Mouse (Mus musculus) c-Kit-positive CD71-positive TER-119-negative erythroid progenitor cells, embryonic 14.5 days (primary cell): Measurements from ENCODE around the gene Ddx39b.
"Not testable (repeated sequence)": the region's sequence is repeated elsewhere in the genome, so short reads cannot be mapped to it uniquely, and the experiment has no call there.

Experiments
- DNase-seq: peaks from one replicate; pipeline ENCODE4 v3.0.0-alpha.2; 2013; ENCODE audit warnings: low read depth

Gene Ddx39b

GRCm38 (mm10) chr17:35219601-35220041 is 21.9 kb upstream of the Ddx39b start:
- DNase-seq = no peak

DNA sequence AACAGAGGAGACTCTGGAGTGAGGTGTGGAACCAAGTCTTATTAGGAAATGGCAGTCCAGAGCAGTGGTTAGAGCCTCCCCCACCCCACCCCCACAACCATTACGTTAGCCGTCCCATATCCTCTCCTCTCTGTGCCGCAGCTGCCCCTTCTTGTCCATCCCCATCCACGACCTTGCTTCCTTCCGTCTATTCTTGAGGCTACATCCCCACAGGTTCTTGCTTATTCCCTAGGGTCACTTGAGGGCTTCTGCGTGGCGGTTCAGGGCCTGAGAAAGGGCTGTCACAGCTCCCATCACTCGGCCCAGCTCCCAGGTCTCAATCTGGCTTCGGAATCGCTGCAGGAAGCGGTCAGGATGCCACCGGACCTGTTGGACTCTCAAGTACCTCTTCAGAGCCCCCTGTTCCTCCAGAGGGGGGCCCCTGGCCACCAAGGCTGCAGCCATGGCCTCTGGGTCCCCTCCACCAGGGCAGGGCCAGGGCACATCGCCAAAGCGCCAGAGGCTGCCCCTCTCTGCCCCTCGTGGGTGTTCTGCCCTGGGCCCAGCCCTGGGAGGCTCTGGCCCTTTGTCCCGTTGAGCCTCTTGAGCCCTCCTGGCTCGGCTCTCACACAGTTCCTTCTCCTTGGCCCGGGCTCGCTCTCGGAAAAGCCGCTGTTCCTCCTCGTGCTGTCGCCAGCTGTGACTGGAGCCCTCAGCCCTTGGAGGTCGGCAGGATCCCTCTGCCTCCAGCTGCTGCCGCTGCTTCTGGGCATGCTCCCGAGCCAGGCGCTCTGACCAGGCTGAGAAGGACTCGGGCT is 21.2 kb upstream of the Ddx39b start, which contains the start of gene Gm16181:
Gene Gm16181, plus strand, starts transcription at position 679 of the 797 bp plus-strand sequence.
- DNase-seq = no peak

GRCm38 (mm10) chr17:35222299-35222698 is 19.2 kb upstream of the Ddx39b start:
- no peak for DNase-seq

GRCm38 (mm10) chr17:35224641-35225040 is 16.9 kb upstream of the Ddx39b start:
- no peak for DNase-seq

DNA sequence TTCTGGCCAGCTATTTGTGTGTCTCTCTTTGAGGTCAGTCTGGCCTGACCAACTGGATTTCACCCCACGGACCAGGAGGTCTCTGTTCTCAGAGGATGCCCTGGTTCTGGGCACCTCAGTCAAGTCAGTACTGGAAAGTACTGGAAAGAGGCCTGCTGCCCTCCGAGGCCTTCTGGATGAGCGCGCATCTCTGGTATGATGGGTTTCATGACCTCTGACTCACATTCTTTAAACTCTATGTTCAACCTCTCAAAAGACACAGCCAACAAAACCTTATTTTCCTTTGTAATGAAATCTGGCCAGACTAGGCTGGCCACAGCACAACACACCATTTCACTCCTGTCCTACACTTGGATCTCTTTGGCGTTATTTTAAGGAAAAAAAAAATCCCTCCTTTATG is 16.1 kb upstream of the Ddx39b start:
- DNase-seq = no peak

GRCm38 (mm10) chr17:35226561-35227046 is 14.9 kb upstream of the Ddx39b start:
- no peak for DNase-seq

DNA sequence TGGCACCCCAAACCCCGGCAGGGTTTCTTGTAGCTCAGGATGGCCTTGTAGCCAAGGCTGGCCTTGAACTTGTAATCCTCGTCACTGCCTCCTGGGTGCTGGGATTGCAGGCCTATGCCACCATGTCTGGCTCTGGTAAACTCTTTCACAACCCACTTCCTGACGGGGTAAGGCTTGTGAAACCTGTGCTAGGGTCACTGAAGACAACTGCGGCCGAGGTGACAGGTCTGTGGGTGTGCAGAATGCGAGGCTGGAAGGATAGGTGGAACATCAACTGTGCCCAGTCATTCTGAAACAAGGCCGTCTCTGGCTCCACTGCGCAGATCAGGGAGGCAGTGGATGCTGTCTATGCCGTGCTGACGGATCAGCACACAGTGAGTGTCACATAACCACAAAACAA is 10.5 kb upstream of the Ddx39b start:
- no peak for DNase-seq

DNA sequence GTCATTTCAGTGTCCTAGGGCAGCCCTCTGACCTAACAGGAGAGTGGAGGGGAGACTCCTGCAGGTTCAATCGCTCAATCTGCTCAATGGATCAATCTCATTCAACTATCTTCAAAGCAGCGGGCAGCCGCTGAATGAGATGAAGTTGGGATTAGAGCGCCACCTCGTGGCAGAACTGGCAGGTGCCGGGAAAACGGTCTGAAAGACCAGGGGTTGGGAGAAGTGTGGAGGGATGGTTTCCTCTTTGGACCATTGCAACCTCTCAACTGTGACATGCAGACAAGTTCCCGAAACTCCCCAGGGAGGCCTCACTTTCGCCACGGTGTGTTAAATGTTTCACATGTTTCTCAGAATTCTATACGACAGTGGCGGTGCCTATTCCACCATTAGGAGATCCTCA is 9.5 kb upstream of the Ddx39b start:
- peak; percentile 65 for DNase-seq

DNA sequence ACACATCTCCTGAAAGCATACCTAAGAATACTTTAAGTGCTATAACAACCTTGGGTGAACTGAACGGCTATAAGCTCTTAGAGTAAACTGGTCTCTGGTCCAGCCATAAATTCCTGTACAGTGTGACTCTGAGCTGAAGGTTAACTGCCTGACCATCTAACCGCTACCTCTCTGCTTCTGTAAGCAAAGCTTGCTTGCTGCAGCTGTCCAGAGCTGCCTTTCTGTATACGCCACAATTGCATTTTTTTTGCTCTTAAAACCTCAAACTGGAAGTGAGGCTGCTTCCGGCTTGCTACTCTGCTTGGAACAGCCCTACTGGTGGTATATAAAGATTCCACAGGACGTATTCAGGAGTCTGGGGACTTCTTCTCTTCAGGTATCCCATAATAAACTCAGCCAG is 8.9 kb upstream of the Ddx39b start:
- no peak for DNase-seq

DNA sequence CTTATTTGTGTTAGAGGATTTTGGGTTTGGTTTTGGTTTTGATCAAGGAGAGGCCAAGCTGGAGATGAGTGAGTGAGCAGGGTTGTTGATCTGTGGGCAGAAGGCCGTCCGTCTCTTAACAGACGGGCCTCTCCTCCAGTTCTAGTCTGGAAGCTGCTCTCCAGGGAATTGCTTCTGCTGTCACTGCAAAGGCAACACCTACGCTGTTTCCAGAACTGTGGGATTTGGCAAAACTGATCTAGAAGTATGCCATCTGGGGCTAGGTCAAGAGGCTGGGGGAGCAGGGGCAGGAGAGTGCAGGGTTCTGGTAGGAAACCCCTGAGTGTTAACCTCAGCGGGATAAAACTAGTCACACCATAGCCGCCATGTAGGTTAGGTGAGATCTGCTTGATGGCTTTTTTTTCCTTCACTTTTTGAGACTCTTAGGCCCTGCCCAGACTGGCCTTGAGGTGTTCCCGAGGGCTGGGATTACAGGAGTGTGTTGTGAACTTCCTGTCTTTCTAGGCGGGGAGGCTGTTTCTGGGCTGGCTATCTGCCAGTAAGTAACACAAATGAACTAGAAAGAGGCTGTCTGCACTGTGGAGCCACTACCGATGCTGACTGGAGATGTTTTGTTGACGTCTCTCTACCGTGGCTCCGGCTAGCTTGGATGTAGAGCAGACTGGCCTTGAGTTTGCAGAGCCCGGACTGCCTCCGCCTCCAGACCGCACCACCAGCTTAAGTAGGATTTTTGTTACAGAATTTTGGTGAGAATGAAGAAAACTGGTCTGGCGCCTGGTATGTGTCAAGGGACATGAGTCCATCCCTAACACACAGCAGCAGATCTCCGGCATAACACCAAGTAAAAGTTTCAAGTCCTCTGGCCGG is 8.2 kb upstream of the Ddx39b start, which contains the start of gene Atp6v1g2:
Gene Atp6v1g2, plus strand, starts transcription at position 547 of the 867 bp plus-strand sequence.
- no peak for DNase-seq

DNA sequence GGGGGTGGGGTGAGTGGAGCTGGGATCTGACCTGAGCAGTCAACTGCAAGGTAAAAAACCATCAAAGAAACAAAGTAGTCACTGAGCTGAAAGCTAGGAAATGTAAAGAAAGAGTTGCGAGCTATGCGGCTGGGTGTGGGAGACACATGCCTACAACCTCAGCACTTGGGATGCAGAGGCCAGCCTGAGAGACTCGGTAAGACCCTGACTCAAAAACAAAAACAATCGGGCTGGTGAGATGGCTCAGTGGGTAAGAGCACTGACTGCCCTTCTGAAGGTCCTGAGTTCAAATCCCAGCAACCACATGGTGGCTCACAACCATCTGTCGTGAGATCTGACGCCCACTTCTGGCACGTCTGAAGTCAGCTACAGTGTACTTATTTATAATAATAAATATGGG is 7.5 kb upstream of the Ddx39b start:
- not testable (repeated sequence) for DNase-seq

GRCm38 (mm10) chr17:35234903-35235302 is 6.6 kb upstream of the Ddx39b start:
- no peak for DNase-seq

- peak; percentile 96 for DNase-seq
Measured at GRCm38 (mm10) chr17:35235614-35236389, 5.7 kb upstream of the Ddx39b start, which contains the start of gene Nfkbil1. Nfkbil1 (minus strand) TSS chr17:35235792.

- DNase-seq = peak; percentile 90
Measured at GRCm38 (mm10) chr17:35236390-35236746, 5.2 kb upstream of the Ddx39b start.

DNA sequence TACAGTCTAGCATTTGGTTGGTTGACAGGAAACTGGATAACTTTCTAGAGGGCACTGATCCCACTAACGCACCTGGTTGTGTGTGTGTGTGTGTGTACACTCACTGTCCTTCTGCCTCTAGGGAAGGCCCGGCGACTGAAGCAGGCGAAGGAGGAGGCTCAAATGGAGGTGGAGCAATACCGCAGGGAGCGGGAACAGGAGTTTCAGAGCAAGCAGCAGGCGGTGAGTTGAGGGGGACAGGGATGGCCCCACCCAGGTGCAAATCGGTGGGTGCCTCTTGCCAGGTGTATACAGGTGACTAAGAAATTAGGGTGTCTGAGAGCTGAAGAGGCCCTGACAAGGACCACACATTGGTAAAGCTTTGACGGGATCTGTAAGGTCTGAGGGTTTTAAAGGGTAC is 4.5 kb upstream of the Ddx39b start:
- no peak for DNase-seq

DNA sequence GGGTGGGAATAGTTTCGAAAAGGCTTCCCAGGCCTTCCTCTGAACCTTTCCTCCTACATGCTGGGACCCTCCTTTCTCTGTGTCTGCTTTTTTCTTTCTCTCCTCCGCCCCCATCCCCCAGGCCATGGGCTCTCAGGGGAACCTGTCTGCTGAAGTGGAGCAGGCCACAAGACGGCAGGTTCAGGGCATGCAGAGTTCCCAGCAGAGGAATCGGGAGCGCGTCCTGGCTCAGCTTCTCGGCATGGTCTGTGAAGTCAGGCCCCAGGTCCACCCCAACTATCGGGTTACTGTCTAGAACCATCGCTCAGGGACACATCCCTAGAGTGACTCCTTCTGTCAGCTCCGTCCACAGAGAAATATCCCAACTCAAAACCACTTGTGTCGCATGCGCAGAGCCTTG is 4.0 kb upstream of the Ddx39b start:
- no peak for DNase-seq

- no peak for DNase-seq
Measured at GRCm38 (mm10) chr17:35239700-35240099, 1.8 kb upstream of the Ddx39b start.

DNA sequence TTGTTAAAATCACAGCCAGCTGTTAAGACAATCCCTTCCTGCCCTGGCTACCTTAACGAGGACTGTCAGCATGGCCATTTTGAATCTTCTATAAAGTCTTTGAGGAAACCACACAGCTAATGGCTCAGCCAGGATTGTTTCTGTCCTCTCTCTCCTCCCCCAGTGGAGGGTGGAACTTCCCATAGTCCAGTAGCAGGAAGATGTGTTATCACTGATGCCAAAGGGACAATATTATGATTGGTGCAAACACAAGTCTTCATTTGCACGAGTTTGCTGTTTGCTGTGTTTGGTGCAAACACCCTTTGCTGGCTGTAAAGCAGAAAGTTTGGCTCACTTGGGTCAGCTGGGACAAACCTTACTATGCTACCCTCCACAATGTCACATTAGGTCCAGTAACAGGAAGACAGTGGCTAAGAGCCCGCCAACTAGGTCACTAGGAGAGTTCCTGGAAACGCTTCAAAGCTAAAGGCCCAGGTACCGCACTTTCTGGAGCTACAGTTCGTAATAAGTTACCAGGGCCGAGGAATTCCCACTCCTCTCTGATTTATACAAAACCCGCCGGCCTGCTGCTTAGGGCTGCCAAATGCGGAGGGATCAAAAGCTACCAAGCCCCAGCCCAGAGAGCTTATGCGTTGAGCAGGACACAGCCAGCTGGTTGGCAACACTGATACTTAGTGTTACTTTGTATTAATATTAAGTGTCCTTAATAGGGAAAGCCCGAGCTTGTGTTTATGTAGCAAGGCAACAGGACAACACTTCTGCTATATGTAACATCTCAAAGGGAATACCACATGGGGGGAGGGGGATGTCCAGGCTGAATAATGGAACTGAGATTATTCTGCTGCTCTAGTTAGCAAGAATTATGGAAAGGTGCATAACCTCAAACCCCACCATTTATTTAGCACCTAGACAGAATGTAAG is 902 bp upstream of the Ddx39b start:
- DNase-seq = no peak

DNA sequence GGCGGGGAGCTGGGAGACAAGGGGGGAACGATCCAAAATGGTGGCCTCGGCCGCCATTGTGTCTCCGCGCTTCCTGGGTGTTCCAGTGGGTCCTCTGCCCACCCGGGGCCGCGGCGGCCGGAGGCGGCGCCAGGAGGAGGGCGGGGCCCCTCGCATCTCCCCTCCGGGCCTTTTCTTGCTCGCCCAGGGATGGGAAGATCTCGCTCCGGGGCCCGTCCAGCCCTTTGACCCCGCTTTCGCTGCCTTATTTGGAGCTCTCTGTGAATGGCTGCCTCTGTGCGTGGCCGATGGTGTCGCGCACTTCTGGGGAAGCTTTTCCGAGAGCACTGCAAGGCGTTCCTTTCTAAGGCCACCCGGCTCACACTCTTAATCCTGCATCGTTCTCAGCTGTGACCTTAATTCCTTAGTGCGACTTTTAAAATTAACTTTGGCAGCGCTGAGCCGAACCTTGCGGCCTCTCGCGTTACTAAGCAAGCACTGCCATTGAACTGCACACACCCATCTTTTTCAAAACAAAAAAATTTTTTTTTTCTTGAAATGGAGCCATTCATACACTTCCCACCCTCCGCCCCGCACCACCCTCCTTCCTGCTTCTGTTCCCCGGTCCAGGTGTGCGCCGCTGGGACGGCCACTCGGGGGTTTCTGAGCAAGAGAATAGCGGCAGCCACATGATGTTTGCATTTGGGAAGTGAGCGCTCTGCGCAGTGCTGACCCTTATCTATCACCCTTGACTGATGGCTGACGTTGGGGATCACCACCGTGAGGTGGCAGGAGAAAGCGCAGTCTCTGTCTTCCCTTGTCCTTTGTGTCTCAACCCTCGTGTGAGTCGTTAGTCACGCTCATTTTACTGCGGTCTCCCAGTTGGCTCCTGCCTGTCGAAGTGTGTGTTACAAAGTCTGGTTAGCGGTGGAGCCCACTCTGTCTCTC is 732 bp downstream of the Ddx39b start:
- peak; percentile 66 for DNase-seq

DNA sequence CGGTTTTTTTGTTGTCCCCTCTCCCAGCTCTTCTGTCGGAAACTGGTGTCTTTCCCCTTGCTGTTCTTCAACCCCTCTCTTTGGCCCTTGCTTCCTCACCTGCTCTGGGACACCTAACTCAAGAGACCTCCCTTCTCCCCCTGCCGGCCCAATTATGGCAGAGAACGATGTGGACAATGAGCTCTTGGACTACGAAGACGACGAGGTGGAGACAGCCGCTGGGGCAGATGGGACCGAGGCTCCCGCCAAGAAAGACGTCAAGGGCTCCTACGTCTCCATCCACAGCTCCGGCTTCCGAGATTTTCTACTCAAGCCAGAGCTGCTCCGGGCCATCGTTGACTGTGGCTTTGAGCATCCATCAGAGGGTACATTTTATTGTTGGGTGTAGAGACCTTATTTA is 1.5 kb downstream of the Ddx39b start:
- DNase-seq = no peak
